Mouse (Mus musculus): ENCODE data around the gene Krt31. TPM values are rescaled to one million over a fixed set of nuclear protein-coding genes. Genes with fewer than 3 reads are reported as not detected.

The Krt31 gene
- total and polyA plus RNA-seq, 2 experiments from 2014 or later, result 0.93 TPM; not detected in 1

GRCm38 (mm10) chr11:100046303-100046866 is 4.0 kb downstream of the Krt31 start:
- Histone ChIP-seq H3K4me1 (ENCODE audit: insufficient read depth, low read length) (no peaks in the 10 kb centered on the region), H3K27me3 (ENCODE audit: insufficient read depth, low read length) (no peaks in the 10 kb centered on the region), H3K27ac (ENCODE audit: low read depth, low read length) (no peak overlapping the region), H3K9ac (replicated peaks; ENCODE audit: low read length, poor library complexity, severe bottlenecking) (no peak overlapping the region), H3K4me2 (ENCODE audit: low read depth, low read length, poor library complexity, severe bottlenecking) (no peak overlapping the region), H3K4me3 (ENCODE audit: low read depth, low read length) (no peak overlapping the region), H3K9me3 (ENCODE audit: low read length) (no peaks in the 10 kb centered on the region), H3K36me3 (ENCODE audit: insufficient read depth, low read length) (no peaks in the 10 kb centered on the region)
- no peak for DNase-seq (ENCODE audit: low spot score)
- ATAC-seq (ENCODE audit: low FRiP score), result no peak
- WGBS, result 86% methylated on average over 6 of the region's 6 CpGs
- no peak for TF ChIP-seq CTCF (IDR thresholded peaks at IDR 0.05)

GRCm38 (mm10) chr11:100041454-100041853 is 8.9 kb downstream of the Krt31 start, which contains the start of gene Krt34:
Krt34 (minus strand) TSS chr11:100041554.
- Histone ChIP-seq H3K9me3 (ENCODE audit: low read length) (no peaks in the 10 kb centered on the region), H3K9ac (replicated peaks; ENCODE audit: low read length, poor library complexity, severe bottlenecking) (no peak within 1 kb of the TSS), H3K27me3 (ENCODE audit: insufficient read depth, low read length) (no peaks in the 10 kb centered on the region), H3K27ac (ENCODE audit: low read depth, low read length) (no peak within 1 kb of the TSS), H3K4me3 (ENCODE audit: low read depth, low read length) (no peak within 1 kb of the TSS), H3K4me1 (ENCODE audit: insufficient read depth, low read length) (no peaks in the 10 kb centered on the region), H3K36me3 (ENCODE audit: insufficient read depth, low read length) (no peaks in the 10 kb centered on the region), H3K4me2 (ENCODE audit: low read depth, low read length, poor library complexity, severe bottlenecking) (no peak within 1 kb of the TSS)
- ATAC-seq (ENCODE audit: low FRiP score) (no peak), DNase-seq (ENCODE audit: low spot score) (no peak)
- WGBS, result 91% methylated on average over 6 of the region's 6 CpGs
- TF ChIP-seq CTCF (IDR thresholded peaks at IDR 0.05), result no peak

- no peaks in the 10 kb centered on the region for H3K27me3 ChIP-seq (ENCODE audit: insufficient read depth, low read length)
- H3K9ac ChIP-seq (replicated peaks; ENCODE audit: low read length, poor library complexity, severe bottlenecking), result no peak within 1 kb of the TSS
- no peak for TF ChIP-seq CTCF (IDR thresholded peaks at IDR 0.05)
- ATAC-seq (ENCODE audit: low FRiP score) (no peak), DNase-seq (ENCODE audit: low spot score) (no peak)
- H3K27ac ChIP-seq (ENCODE audit: low read depth, low read length), result no peak within 1 kb of the TSS
- 89% methylated on average over 6 of the region's 6 CpGs for WGBS
- no peaks in the 10 kb centered on the region for H3K9me3 ChIP-seq (ENCODE audit: low read length)
- no peaks in the 10 kb centered on the region for H3K36me3 ChIP-seq (ENCODE audit: insufficient read depth, low read length)
- no peak within 1 kb of the TSS for H3K4me2 ChIP-seq (ENCODE audit: low read depth, low read length, poor library complexity, severe bottlenecking)
- H3K4me3 ChIP-seq (ENCODE audit: low read depth, low read length), result no peak within 1 kb of the TSS
- H3K4me1 ChIP-seq (ENCODE audit: insufficient read depth, low read length), result no peaks in the 10 kb centered on the region
Measured at GRCm38 (mm10) chr11:100029768-100030167, 20.6 kb downstream of the Krt31 start, which contains the start of gene Krt33b. Krt33b (minus strand) TSS chr11:100029868.

- H3K27me3 ChIP-seq (ENCODE audit: insufficient read depth, low read length), result no peaks in the 10 kb centered on the region
- H3K9me3 ChIP-seq (ENCODE audit: low read length), result no peaks in the 10 kb centered on the region
- no peaks in the 10 kb centered on the region for H3K4me1 ChIP-seq (ENCODE audit: insufficient read depth, low read length)
- H3K27ac ChIP-seq (ENCODE audit: low read depth, low read length), result no peak overlapping the region
- H3K36me3 ChIP-seq (ENCODE audit: insufficient read depth, low read length), result no peaks in the 10 kb centered on the region
- ATAC-seq (ENCODE audit: low FRiP score), result no peak
- H3K4me2 ChIP-seq (ENCODE audit: low read depth, low read length, poor library complexity, severe bottlenecking), result no peak overlapping the region
- H3K4me3 ChIP-seq (ENCODE audit: low read depth, low read length), result no peak overlapping the region
- 81% methylated on average over 5 of the region's 5 CpGs for WGBS
- no peak for TF ChIP-seq CTCF (IDR thresholded peaks at IDR 0.05)
- DNase-seq (ENCODE audit: low spot score), result no peak
- H3K9ac ChIP-seq (replicated peaks; ENCODE audit: low read length, poor library complexity, severe bottlenecking), result no peak overlapping the region
Measured at GRCm38 (mm10) chr11:100021438-100021837, 28.9 kb downstream of the Krt31 start.

- no peak for ATAC-seq (ENCODE audit: low FRiP score)
- no peak for TF ChIP-seq CTCF (IDR thresholded peaks at IDR 0.05)
- Histone ChIP-seq H3K4me2 (ENCODE audit: low read depth, low read length, poor library complexity, severe bottlenecking) (no peak overlapping the region), H3K36me3 (ENCODE audit: insufficient read depth, low read length) (no peaks in the 10 kb centered on the region), H3K4me1 (ENCODE audit: insufficient read depth, low read length) (no peaks in the 10 kb centered on the region), H3K9ac (replicated peaks; ENCODE audit: low read length, poor library complexity, severe bottlenecking) (no peak overlapping the region), H3K4me3 (ENCODE audit: low read depth, low read length) (no peak overlapping the region), H3K27me3 (ENCODE audit: insufficient read depth, low read length) (no peaks in the 10 kb centered on the region), H3K9me3 (ENCODE audit: low read length) (no peaks in the 10 kb centered on the region), H3K27ac (ENCODE audit: low read depth, low read length) (no peak overlapping the region)
- no peak for DNase-seq (ENCODE audit: low spot score)
- WGBS, result 87% methylated on average over 1 of the region's 1 CpGs
Measured at GRCm38 (mm10) chr11:100019466-100019865, 30.9 kb downstream of the Krt31 start.

- no peak for DNase-seq (ENCODE audit: low spot score)
- no peak within 1 kb of the TSS for H3K4me3 ChIP-seq (ENCODE audit: low read depth, low read length)
- H3K4me2 ChIP-seq (ENCODE audit: low read depth, low read length, poor library complexity, severe bottlenecking), result no peak within 1 kb of the TSS
- no peak for TF ChIP-seq CTCF (IDR thresholded peaks at IDR 0.05)
- ATAC-seq (ENCODE audit: low FRiP score), result no peak
- WGBS, result 94% methylated on average over 4 of the region's 4 CpGs
- no peak within 1 kb of the TSS for H3K27ac ChIP-seq (ENCODE audit: low read depth, low read length)
- H3K9ac ChIP-seq (replicated peaks; ENCODE audit: low read length, poor library complexity, severe bottlenecking), result no peak within 1 kb of the TSS
- no peaks in the 10 kb centered on the region for H3K9me3 ChIP-seq (ENCODE audit: low read length)
- H3K36me3 ChIP-seq (ENCODE audit: insufficient read depth, low read length), result no peaks in the 10 kb centered on the region
- no peaks in the 10 kb centered on the region for H3K27me3 ChIP-seq (ENCODE audit: insufficient read depth, low read length)
- H3K4me1 ChIP-seq (ENCODE audit: insufficient read depth, low read length), result no peaks in the 10 kb centered on the region
Measured at GRCm38 (mm10) chr11:100016112-100016511, 34.2 kb downstream of the Krt31 start, which contains the start of gene Krt33a. Krt33a (minus strand) TSS chr11:100016212.

Measured in midbrain, postnatal 0 days (tissue).